Mouse (Mus musculus): ENCODE data around the gene Wdfy3.

Gene Wdfy3

DNA sequence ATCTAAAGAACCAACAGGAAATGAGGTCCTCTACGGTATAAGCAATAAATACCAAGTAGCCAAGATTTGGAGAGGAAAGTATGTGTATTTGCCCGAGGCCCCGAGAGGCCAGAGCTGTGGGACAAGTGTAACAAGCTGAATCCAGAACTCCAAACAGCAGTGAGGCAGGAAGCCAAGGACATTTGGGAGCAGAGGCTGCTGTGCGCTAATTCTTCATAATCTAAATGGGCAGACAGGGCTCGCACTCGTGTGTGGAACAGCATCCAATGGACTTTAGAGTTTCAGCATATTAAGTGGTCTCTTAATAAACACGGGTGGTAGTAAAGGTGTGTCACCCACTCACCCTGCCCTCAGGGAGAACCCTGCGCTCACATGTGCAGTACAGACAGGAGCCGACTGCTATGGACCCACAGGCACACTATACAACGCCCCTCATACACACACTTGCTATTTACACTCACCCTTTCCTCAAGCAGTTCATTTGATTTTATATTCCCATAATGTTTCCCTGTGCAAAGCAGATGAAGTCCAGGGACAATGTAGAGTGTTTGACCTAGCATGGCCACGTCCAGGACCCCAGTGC lies 15.1 kb downstream of the Wdfy3 start:
- no peak for DNase-seq (ENCODE audit: low spot score)

GRCm38 (mm10) chr5:102052906-102053305 lies 16.8 kb downstream of the Wdfy3 start:
- no peak for DNase-seq (ENCODE audit: low spot score)

DNA sequence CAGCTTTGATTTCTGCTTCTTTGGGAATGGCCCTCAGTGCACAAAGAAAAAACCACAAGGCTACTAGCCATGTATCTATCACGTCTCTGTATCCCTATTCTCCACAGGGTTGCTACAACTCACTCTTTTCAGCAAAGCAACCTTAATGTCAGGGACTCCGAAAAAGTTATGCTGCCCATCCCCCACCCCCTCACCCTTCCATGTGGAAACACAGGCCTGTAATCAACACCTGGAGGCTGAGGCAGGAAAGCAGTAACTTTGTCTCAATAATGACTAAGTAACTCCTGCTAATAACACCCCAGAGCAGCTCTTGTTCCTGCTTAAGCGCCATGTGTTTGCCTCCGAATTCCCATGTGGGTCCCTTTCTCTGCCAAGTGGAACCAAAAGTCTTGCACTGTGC lies 17.3 kb downstream of the Wdfy3 start:
- DNase-seq (ENCODE audit: low spot score), result no peak

- DNase-seq (ENCODE audit: low spot score), result no peak
Observed at GRCm38 (mm10) chr5:102050677-102051076, 19.0 kb downstream of the Wdfy3 start.

DNA sequence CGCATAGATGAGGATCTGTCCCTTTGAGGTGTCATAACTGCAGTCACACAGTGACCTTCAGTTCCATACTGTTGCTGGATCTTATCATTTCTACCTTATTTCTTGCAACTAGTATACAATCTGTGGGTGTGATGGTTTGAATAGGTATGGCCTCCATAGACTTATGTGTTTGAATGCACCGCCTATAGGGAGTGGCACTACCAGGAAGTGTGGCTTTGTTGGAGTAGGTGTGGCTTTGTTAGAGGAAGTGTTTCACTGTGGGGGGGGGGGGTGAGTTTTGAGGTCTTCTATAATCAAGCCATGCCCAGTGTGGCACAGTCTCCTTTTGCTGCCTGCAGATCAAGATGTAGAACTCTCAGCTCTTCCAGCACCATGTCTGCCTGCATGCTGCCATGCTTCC lies 21.3 kb downstream of the Wdfy3 start:
- DNase-seq (ENCODE audit: low spot score), result no peak

DNA sequence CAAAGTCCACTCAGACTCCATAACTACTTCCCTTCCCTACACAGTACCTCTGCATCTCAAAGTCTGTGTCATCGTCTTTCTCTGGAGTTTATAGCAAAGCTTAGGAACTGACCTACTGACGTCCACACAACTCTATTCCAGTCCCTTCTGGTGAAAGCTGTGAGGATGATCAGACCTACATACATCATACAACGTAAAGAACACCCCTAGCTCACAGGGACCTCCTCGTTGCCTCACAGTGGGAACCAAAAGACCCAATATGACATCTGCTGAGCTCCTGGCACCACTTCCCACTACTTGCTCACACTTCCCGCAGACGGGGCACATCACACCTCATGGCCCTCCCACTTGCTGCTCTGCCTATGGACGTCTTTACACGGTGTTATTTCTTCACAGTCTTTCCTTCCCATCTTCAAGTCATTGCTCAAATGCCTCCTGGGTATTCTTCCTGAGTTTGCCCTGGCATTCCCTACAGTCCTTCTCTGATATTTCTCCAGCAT lies 23.1 kb downstream of the Wdfy3 start:
- DNase-seq (ENCODE audit: low spot score), result no peak

GRCm38 (mm10) chr5:102045636-102046616 lies 23.8 kb downstream of the Wdfy3 start:
- no peak for DNase-seq (ENCODE audit: low spot score)

GRCm38 (mm10) chr5:102045177-102045576 lies 24.5 kb downstream of the Wdfy3 start:
- no peak for DNase-seq (ENCODE audit: low spot score)

DNA sequence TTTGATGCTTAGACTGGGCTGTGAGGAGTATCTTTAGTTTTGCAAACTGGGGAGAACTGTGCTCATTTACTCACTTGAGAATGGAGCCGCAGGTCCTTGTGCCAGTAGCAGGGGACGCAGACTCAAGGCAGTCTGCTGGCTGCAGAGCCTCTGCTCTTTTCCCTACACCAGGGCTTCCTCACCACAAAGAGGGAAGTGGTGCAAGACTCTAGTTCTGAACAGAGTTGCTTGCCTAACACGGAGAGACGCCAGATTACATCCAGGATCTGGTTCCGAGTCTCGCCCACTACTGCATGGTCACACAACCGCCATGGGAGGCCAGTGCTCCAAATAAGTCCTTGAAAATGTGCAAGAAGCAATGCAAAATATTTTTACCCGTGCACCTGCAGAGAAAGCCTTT lies 36.4 kb downstream of the Wdfy3 start:
- DNase-seq (ENCODE audit: low spot score), result no peak

GRCm38 (mm10) chr5:102032594-102033240 lies 37.0 kb downstream of the Wdfy3 start:
- no peak for DNase-seq (ENCODE audit: low spot score)

DNA sequence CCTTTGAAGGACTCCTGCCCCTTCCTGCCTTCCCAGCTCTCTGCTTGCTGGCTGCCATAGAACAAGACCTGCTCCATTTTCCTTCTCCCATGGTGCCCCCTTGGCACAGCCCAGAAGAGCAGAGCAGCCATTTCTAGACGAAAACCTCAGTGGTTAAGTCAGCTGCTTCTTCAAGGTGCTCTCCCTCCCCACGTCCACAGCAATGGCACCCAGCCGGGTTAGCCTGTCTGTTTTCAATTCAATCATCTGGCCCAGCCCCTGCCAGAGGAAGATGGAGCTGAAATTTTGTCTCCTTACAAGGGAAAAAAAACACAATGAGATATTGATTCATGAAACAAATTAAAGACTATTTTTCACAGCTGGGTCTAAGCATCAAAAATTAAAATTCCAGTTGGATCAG lies 37.5 kb downstream of the Wdfy3 start:
- no peak for DNase-seq (ENCODE audit: low spot score)

GRCm38 (mm10) chr5:102023376-102023775 lies 46.3 kb downstream of the Wdfy3 start:
- DNase-seq (ENCODE audit: low spot score), result no peak

GRCm38 (mm10) chr5:102022018-102022898 lies 47.5 kb downstream of the Wdfy3 start:
- no peak for DNase-seq (ENCODE audit: low spot score)

GRCm38 (mm10) chr5:102014235-102014634 lies 55.5 kb downstream of the Wdfy3 start:
- no peak for DNase-seq (ENCODE audit: low spot score)

DNA sequence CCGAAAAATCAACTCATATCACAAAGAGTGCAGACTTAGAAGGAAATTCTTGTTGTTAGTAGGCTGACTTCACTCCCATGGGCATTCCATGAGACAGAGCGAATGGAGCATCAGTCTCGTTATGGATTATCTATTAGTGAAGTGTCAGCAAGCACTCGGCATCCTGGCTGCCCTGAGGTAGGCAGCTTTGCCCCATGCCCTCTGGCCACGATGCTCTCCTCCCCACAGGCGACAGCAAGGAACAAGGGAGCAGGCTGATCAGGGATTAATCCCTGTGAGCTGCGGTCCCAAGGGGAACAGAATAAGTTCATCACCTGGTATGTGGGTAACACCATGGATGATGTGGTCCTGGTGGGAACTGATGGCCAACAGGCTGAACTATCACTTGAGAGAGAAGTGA lies 55.9 kb downstream of the Wdfy3 start:
- DNase-seq (ENCODE audit: low spot score), result no peak

DNA sequence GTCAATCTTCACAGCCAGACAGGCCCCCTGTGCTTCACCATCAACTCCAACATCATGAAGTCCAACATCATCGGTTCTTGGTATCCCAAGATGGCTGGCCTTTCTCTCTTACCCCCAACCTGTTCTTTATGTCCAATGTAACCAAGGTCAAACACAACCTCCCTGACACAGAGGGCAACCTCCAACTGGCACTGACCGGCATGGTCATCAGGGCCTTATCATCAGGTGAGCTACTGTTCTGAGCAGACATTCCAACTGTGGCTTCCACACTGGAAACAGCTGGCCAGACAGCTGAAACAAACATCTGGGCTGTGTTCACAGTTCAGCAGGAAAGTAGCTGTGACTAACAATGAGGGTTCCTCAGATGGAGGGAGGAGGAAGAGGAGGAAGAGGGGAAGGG lies 58.8 kb downstream of the Wdfy3 start:
- DNase-seq (ENCODE audit: low spot score), result no peak

- no peak for DNase-seq (ENCODE audit: low spot score)
Observed at GRCm38 (mm10) chr5:102009606-102010005, 60.1 kb downstream of the Wdfy3 start.

DNA sequence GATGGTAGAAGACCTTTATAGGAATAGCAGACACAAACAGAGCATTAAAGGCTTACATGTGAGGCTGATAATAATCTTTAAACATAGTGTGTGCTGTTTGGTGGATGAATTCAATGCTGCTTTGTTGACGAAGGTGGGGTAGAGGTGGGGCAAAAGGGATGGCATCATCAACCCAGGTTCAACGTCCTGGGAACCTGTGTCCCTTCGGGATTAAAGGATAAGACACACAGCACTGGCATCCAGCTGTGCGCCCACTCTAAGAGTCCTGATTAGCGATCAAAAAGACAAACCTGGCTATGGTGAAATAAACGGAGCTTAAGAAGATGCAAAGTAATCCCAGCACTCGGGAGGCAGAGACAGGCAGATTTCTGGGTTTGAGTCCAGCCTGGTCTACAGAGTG lies 61.0 kb downstream of the Wdfy3 start:
- DNase-seq (ENCODE audit: low spot score), result no peak

- no peak for DNase-seq (ENCODE audit: low spot score)
Observed at GRCm38 (mm10) chr5:102006218-102006941, 63.3 kb downstream of the Wdfy3 start.

- no peak for DNase-seq (ENCODE audit: low spot score)
Observed at GRCm38 (mm10) chr5:102003371-102003770, 66.3 kb downstream of the Wdfy3 start.

GRCm38 (mm10) chr5:102001026-102001425 lies 68.7 kb downstream of the Wdfy3 start:
- DNase-seq (ENCODE audit: low spot score), result no peak
